Mouse (Mus musculus) lung, embryonic 15.5 days (tissue): ENCODE data around the gene Rsph10b. TPM values are rescaled to one million over a fixed set of nuclear protein-coding genes. Genes with fewer than 3 reads are reported as not detected.
A peak's percentile ranks its signal among the peaks of the same experiment; 100 is the strongest.
"Not testable (repeated sequence)": the region's sequence is repeated elsewhere in the genome, so short reads cannot be mapped to it uniquely, and the experiment has no call there.

ENCODE experiments used
- ATAC-seq: fragments of 200-750 bp; cut with Nextera tagmentation; 2 replicates; pipeline ENCODE4 v1.8.0; 2017; ENCODE audit warnings: moderate number of reproducible peaks, borderline replicate concordance; ENCODE audit not compliant: low FRiP score, low TSS enrichment; ENCODE audit errors: extremely low read depth
- H3K27ac ChIP-seq: fragments of 300-500 bp; sonication (generic); 2 replicates; pipeline ENCODE4 v1.5.1; 2015; ENCODE audit warnings: moderate library complexity, mild to moderate bottlenecking, inconsistent platforms
- H3K27me3 ChIP-seq: fragments of 300-500 bp; sonication (generic); 2 replicates; pipeline ENCODE4 v1.6.1; 2015; ENCODE audit warnings: inconsistent platforms
- H3K36me3 ChIP-seq: fragments of 300-500 bp; sonication (generic); 2 replicates; pipeline ENCODE4 v1.6.1; 2015; ENCODE audit warnings: inconsistent platforms
- H3K4me1 ChIP-seq: fragments of 300-500 bp; sonication (generic); 2 replicates; pipeline ENCODE4 v1.6.1; 2015; ENCODE audit warnings: inconsistent platforms
- H3K4me2 ChIP-seq: fragments of 300-500 bp; sonication (generic); 2 replicates; pipeline ENCODE4 v1.6.1; 2015; ENCODE audit warnings: inconsistent platforms, mild to moderate bottlenecking, moderate library complexity
- H3K4me3 ChIP-seq: fragments of 300-500 bp; sonication (generic); 2 replicates; pipeline ENCODE4 v1.5.1; 2015; ENCODE audit warnings: mild to moderate bottlenecking, inconsistent platforms
- H3K9ac ChIP-seq: fragments of 300-500 bp; sonication (generic); 2 replicates; pipeline ENCODE4 v1.6.1; 2015; ENCODE audit warnings: inconsistent platforms
- H3K9me3 ChIP-seq: fragments of 300-500 bp; sonication (generic); 2 replicates; pipeline ENCODE4 v1.6.1; 2016; ENCODE audit warnings: inconsistent platforms
- WGBS: fragments of 180-500 bp; shearing (Covaris S2); methylation state at CpG from one replicate; pipeline ENCODE4 v1.1.7; 2015; 5-methylcytosine and 5-hydroxymethylcytosine counted together
- polyA plus RNA-seq: library from polyadenylated mRNA; unstranded; fragments of >200 nt; fragmentation: Nextera tagmentation; extraction: Ambion mirVana; gene quantifications from 2 replicates; pipeline ENCODE4 v1.2.1, GENCODE M21; 2015

Gene Rsph10b
- polyA plus RNA-seq, 1 experiment from 2014 or later, result 0.95 TPM

GRCm38 (mm10) chr5:144002461-144003192 is 69.8 kb downstream of the Rsph10b start:
- H3K27me3 ChIP-seq, result no peaks in the 10 kb centered on the region
- 88% methylated on average over 15 of the region's 15 CpGs for WGBS
- H3K4me1 ChIP-seq, result no peaks in the 10 kb centered on the region
- H3K9me3 ChIP-seq, result no peaks in the 10 kb centered on the region
- H3K9ac ChIP-seq, result no peak overlapping the region
- peaks cover 65% of the 10 kb centered on the region for H3K36me3 ChIP-seq
- no peak for ATAC-seq
- H3K27ac ChIP-seq, result no peak overlapping the region
- H3K4me3 ChIP-seq, result no peak overlapping the region
- H3K4me2 ChIP-seq, result no peak overlapping the region

- not testable (repeated sequence) for H3K9me3 ChIP-seq, H3K9ac ChIP-seq, H3K4me1 ChIP-seq, ATAC-seq, H3K27ac ChIP-seq, H3K27me3 ChIP-seq
- Histone ChIP-seq H3K4me2 (peak overlapping the region; percentile 53), H3K36me3 (peaks cover 38% of the 10 kb centered on the region), H3K4me3 (peak overlapping the region; percentile 85)
- 55% methylated on average over 13 of the region's 13 CpGs for WGBS
These were observed 80.7 kb downstream of the Rsph10b start for GRCm38 (mm10) chr5:144013366-144014134.

GRCm38 (mm10) chr5:144014551-144015311 is 81.9 kb downstream of the Rsph10b start, which contains the start of gene Ccz1:
TSS of gene Ccz1 (minus strand) at chr5:144014877.
- WGBS, result 3% methylated on average over 47 of the region's 47 CpGs
- H3K27ac ChIP-seq, result peak within 1 kb of the TSS; percentile 80
- no peaks in the 10 kb centered on the region for H3K9me3 ChIP-seq
- H3K4me1 ChIP-seq, result peaks cover 3% of the 10 kb centered on the region; the same call in 1 of the 2 replicates
- peak within 1 kb of the TSS; percentile 53 for H3K4me2 ChIP-seq
- no peaks in the 10 kb centered on the region for H3K27me3 ChIP-seq
- peaks cover 26% of the 10 kb centered on the region for H3K36me3 ChIP-seq
- H3K4me3 ChIP-seq, result peak within 1 kb of the TSS; percentile 85
- H3K9ac ChIP-seq, result peak within 1 kb of the TSS; percentile 78
- peak; percentile 95 for ATAC-seq

- Histone ChIP-seq H3K4me1 (peaks cover 3% of the 10 kb centered on the region; the same call in 1 of the 2 replicates), H3K4me2 (peak overlapping the region; percentile 53), H3K9me3 (no peaks in the 10 kb centered on the region), H3K9ac (no peak overlapping the region), H3K27ac (no peak overlapping the region), H3K27me3 (no peaks in the 10 kb centered on the region), H3K4me3 (peak overlapping the region; percentile 85), H3K36me3 (peaks cover 23% of the 10 kb centered on the region)
- 66% methylated on average over 3 of the region's 3 CpGs for WGBS
- ATAC-seq, result 0 out of 2 replicates have a peak, but pooled peaks have one; percentile 3
These were observed 82.4 kb downstream of the Rsph10b start for GRCm38 (mm10) chr5:144015312-144015650.

GRCm38 (mm10) chr5:144015845-144016244 is 83.0 kb downstream of the Rsph10b start:
- H3K4me3 ChIP-seq, result no peak overlapping the region
- no peak overlapping the region for H3K9ac ChIP-seq
- peaks cover 3% of the 10 kb centered on the region; the same call in 1 of the 2 replicates for H3K4me1 ChIP-seq
- H3K9me3 ChIP-seq, result no peaks in the 10 kb centered on the region
- no peak for ATAC-seq
- WGBS, result 86% methylated on average over 9 of the region's 9 CpGs
- no peak overlapping the region for H3K27ac ChIP-seq
- peaks cover 17% of the 10 kb centered on the region for H3K36me3 ChIP-seq
- no peaks in the 10 kb centered on the region for H3K27me3 ChIP-seq
- no peak overlapping the region for H3K4me2 ChIP-seq

DNA sequence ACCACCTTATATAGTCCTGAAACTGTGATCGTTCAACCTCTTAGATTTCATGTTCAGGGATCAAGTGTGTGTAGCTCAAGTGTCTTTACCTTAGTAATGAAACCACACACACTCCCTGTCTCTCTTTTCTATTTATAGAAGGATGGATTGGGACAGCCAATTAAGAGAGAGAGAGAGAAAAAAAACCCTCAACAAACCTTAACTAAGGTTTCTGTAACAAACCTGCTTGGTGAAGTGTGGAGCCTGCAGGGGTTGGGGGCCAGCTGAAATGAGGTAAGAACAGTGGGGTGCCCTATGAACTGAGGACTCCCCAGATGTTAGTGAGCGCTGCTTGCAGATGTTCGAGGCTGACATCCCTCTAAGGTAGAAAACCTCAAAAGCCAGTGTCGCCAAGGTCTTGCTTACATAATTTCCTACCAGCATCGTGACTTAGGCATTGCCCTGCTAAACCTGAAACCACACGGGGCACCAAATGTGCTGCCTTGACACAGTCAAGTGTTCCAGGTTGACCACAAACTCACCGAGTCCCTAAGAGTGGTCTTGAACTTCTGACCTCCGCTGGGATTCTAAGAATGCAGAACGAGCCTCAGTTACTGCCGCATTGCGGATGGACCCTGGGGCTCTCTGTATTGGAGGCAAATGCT is 93.9 kb downstream of the Rsph10b start, which contains the start of gene Ocm:
Gene Ocm (minus strand): TSS at position 51 of the 644 bp plus-strand sequence.
- Histone ChIP-seq H3K27ac (no peak within 1 kb of the TSS), H3K4me3 (no peak within 1 kb of the TSS), H3K9me3 (no peaks in the 10 kb centered on the region), H3K27me3 (no peaks in the 10 kb centered on the region), H3K36me3 (no peaks in the 10 kb centered on the region), H3K4me2 (no peak within 1 kb of the TSS), H3K9ac (no peak within 1 kb of the TSS), H3K4me1 (no peaks in the 10 kb centered on the region)
- 51% methylated on average over 11 of the region's 11 CpGs for WGBS
- no peak for ATAC-seq

GRCm38 (mm10) chr5:144032491-144032890 is 99.7 kb downstream of the Rsph10b start:
- H3K4me3 ChIP-seq, result no peak overlapping the region
- 62% methylated on average over 7 of the region's 7 CpGs for WGBS
- no peak overlapping the region for H3K9ac ChIP-seq
- H3K27me3 ChIP-seq, result no peaks in the 10 kb centered on the region
- H3K4me2 ChIP-seq, result no peak overlapping the region
- no peak overlapping the region for H3K27ac ChIP-seq
- no peaks in the 10 kb centered on the region for H3K36me3 ChIP-seq
- no peaks in the 10 kb centered on the region for H3K4me1 ChIP-seq
- H3K9me3 ChIP-seq, result no peaks in the 10 kb centered on the region
- ATAC-seq, result no peak

- 62% methylated on average over 7 of the region's 7 CpGs for WGBS
These were observed 101.7 kb downstream of the Rsph10b start for GRCm38 (mm10) chr5:144034567-144034966.

More at GRCm38 (mm10) chr5:144034567-144034966, 101.7 kb downstream of the Rsph10b start:
- Histone ChIP-seq H3K27me3 (no peaks in the 10 kb centered on the region), H3K27ac (no peak overlapping the region), H3K36me3 (no peaks in the 10 kb centered on the region), H3K9ac (no peak overlapping the region), H3K4me2 (no peak overlapping the region), H3K4me3 (no peak overlapping the region), H3K4me1 (no peaks in the 10 kb centered on the region), H3K9me3 (no peaks in the 10 kb centered on the region)
- ATAC-seq, result no peak

Other genes starting within 250 kb of the Rsph10b start
- gene Usp42, start 200.8 kb upstream of the Rsph10b start, polyA plus RNA-seq, result 20.0 and 20.4 TPM in 2 replicates
- gene Eif2ak1, start 115.2 kb upstream of the Rsph10b start, polyA plus RNA-seq, result 33.3 and 36.4 TPM in 2 replicates
- gene Ankrd61, start 35.4 kb upstream of the Rsph10b start, polyA plus RNA-seq, result 0.24 and 0.35 TPM in 2 replicates
- 95.5 and 103 TPM in 2 replicates for gene Aimp2, start 23.2 kb upstream of the Rsph10b start, polyA plus RNA-seq
- gene Pms2, start 23.1 kb upstream of the Rsph10b start, polyA plus RNA-seq, result 27.8 and 31.2 TPM in 2 replicates
- 0.65 and 0.72 TPM in 2 replicates for gene Gm42421, start 4.9 kb upstream of the Rsph10b start, polyA plus RNA-seq
- 71.9 and 78.4 TPM in 2 replicates for gene Ccz1, start 81.8 kb downstream of the Rsph10b start, polyA plus RNA-seq
- gene Ocm, start 93.6 kb downstream of the Rsph10b start, polyA plus RNA-seq, result not detected in 2 replicates
- 4.0 and 4.4 TPM in 2 replicates for gene Lmtk2, start 167.4 kb downstream of the Rsph10b start, polyA plus RNA-seq